Mouse (Mus musculus) megakaryocyte-erythroid progenitor cell, adult 5-6 weeks (primary cell): ENCODE results near the gene Mettl14. TPM values are rescaled to one million over a fixed set of nuclear protein-coding genes. Genes with fewer than 3 reads are reported as not detected.
A peak's percentile ranks its signal among the peaks of the same experiment; 100 is the strongest.

Source experiments
- ATAC-seq: replicated peaks from 2 replicates; pipeline ENCODE4 v1.8.0; 2016; ENCODE audit warnings: mild to moderate bottlenecking, inconsistent platforms; ENCODE audit not compliant: severe bottlenecking, poor library complexity, low FRiP score, low TSS enrichment
- total RNA-seq, 2 experiments: library from RNA; stranded (forward) in 1 of 2; stranded (reverse) in 1 of 2; fragments of 200-1000, 215-1000 nt in 1 of 2; fragments of >200 nt in 1 of 2; fragmentation: Nextera tagmentation in 1 of 2; gene quantifications; 2 replicates each; pipeline ENCODE4 v1.2.3; 2014 to 2017

Mettl14 gene
- total RNA-seq, 2 experiments from 2014 or later = 24.2 to 33.0 TPM

DNA sequence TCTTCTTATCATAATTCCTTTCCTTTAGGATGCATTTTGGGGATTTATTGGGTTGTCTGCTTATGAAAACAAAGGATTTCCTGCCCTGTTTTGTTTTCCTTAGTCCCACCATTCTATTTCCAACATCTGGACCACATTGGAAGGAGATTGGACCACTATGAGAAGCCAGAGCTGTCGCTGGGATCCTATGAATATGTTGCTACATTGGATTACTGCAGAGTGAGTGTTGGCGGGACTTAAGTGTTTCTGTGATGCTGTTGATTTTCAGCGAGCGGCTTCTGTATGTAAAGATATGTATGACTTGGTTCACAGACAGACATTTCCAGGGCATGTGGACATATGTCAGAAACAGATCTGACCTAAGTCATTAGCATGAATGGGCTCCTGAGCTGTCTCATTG is 55.7 kb downstream of the Mettl14 start:
- ATAC-seq = no peak

DNA sequence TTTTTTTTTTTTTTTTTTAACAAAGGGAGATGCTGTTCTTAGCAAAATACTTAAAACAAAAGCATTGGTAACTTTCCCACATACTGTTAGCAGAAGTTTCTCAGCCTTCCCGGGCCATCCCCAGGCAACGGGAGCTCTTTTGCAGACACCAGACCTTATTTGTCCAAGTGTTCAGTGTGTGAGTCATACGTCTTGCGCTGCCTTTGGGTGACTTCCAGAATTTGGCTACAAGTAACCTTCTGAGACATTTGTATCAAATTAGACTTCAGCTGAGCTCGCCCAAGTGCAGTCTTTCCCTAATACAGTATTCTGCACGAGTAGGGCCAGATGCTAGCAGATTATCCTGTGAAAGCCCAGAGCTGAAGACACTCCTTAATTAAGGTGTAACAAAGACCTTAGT is 56.7 kb downstream of the Mettl14 start:
- ATAC-seq = no peak

DNA sequence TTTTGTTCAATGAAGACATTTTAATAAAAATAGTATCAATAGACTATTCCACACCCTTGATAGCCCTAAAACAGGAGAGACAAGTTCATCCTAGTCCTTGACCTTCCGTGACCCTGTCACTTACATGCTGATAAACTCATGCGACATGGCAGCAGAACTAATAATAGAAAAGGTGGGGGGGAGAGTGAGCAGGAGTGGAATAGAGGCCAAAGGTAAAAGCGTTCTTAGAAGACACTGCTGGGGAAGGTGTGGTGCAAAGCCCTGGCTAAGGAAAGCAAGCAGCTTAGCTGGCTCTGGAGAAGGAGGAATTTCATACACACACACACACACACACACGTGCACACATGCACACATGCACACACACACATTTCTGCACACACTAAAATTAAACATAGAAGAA is 61.6 kb downstream of the Mettl14 start:
- no peak for ATAC-seq

DNA sequence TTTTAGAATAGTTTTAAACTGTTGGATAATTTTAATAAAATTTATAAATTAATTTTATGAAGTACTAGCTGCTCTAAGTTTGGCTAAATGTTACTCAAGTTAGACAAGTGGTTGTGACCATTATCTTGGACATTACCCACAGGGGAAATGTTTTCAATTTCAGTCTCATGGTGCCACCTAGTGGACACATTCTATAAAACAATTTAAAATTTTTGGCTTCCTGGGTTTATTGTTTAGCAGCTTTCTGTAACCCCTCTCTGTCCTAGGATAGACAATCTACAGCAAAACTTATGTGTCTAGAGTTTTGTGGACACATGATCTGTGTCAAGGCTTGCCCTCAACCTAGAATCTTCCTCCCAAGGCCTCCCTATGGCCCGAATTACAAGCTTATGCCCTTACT is 63.8 kb downstream of the Mettl14 start:
- 0 out of 2 replicates have a peak, but pooled peaks have one; percentile 25 for ATAC-seq

DNA sequence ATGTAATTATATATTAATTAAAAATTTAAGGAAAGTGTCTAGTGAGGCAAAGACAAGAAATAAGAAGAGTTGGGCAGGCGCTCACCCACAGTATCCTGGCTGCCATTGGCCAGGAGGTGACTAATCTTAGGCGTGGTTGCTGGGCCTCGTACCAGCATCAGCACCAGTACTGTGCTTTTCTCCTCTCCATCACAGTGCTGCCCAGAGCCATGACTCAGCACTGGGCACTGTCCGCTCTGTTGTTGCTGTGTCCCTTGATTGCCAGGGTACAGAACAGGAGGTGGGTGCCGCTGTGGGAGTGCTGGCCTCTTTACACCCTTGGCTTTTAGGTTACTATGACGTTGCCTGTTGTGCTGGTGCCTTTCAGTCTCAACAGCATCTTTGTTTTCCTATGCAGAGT is 64.3 kb downstream of the Mettl14 start:
- ATAC-seq = peak; percentile 67

DNA sequence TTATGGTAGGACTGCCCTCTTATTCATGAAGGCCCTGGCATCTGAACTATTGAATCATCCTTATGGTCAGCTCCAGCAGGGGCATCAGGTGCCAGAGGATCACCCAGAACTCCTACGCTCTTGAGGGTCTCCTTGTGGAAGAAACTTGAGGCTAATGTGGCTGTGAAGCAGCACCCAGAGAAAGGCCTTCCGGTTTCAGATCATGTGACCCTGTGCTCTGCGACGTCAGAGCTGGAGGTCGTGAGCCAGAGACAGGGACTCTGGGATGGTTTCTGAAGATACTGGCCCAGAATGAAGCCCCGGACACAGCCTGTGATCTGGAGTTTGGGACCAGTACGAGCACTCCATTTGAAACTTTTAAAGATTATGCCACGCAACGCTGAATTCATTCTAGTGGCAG is 65.6 kb downstream of the Mettl14 start:
- no peak for ATAC-seq

Other genes with a start within 250 kb of the Mettl14 start
- gene Synpo2, start 150.0 kb downstream of the Mettl14 start, total RNA-seq (2014; fragmentation: Nextera tagmentation) = 3.6 and 10.3 TPM in 2 replicates
- 1.5 and 2.3 TPM in 2 replicates for gene Synpo2, start 150.0 kb downstream of the Mettl14 start, total RNA-seq (2017)
- gene Sec24d, start 118.7 kb downstream of the Mettl14 start, total RNA-seq (2014; fragmentation: Nextera tagmentation) = 11.5 and 19.0 TPM in 2 replicates
- 16.7 and 17.0 TPM in 2 replicates for gene Sec24d, start 118.7 kb downstream of the Mettl14 start, total RNA-seq (2017)
- gene Prss12, start 60.8 kb upstream of the Mettl14 start, total RNA-seq (2014; fragmentation: Nextera tagmentation) = not detected in 2 replicates
- gene Prss12, start 60.8 kb upstream of the Mettl14 start, total RNA-seq (2017) = not detected in 2 replicates